Mouse (Mus musculus) testis, adult 2 months (tissue): Measurements from ENCODE around the gene Sepsecs. TPM values are rescaled to one million over a fixed set of nuclear protein-coding genes. Genes with fewer than 3 reads are reported as not detected.

Experiments
- H3K27ac ChIP-seq: fragments of 200-500 bp; 2 replicates; pipeline ENCODE4 v1.5.1; 2012; ENCODE audit warnings: low read depth, low read length; ENCODE audit not compliant: control insufficient read depth, insufficient read depth
- H3K27me3 ChIP-seq: fragments of 200-500 bp; 2 replicates; pipeline ENCODE4 v1.6.1; 2012; ENCODE audit warnings: mild to moderate bottlenecking, low read length, moderate library complexity; ENCODE audit not compliant: control insufficient read depth, insufficient read depth
- H3K36me3 ChIP-seq: fragments of 200-500 bp; 2 replicates; pipeline ENCODE4 v1.6.1; 2012; ENCODE audit warnings: mild to moderate bottlenecking, low read length; ENCODE audit not compliant: control insufficient read depth, insufficient read depth
- H3K4me1 ChIP-seq: fragments of 200-500 bp; 2 replicates; pipeline ENCODE4 v1.6.1; 2012; ENCODE audit warnings: low read length; ENCODE audit not compliant: control insufficient read depth, insufficient read depth
- H3K4me3 ChIP-seq: fragments of 200-500 bp; 2 replicates; pipeline ENCODE4 v1.5.1; 2012; ENCODE audit warnings: low read depth, mild to moderate bottlenecking, low read length, moderate library complexity, mixed read lengths; ENCODE audit not compliant: control insufficient read depth
- CTCF ChIP-seq: fragments of 200-500 bp; IDR thresholded peaks from 2 replicates; pipeline ENCODE4 v1.5.1; 2012; ENCODE audit warnings: low read depth, mild to moderate bottlenecking, inconsistent platforms, low read length, moderate library complexity; ENCODE audit not compliant: control insufficient read depth, insufficient read depth, insufficient replicate concordance
- POLR2A ChIP-seq: fragments of 200-500 bp; IDR thresholded peaks from 2 replicates; pipeline ENCODE4 v1.6.1; 2012; ENCODE audit warnings: low read depth, mild to moderate bottlenecking, inconsistent platforms, low read length, moderate library complexity; ENCODE audit not compliant: control insufficient read depth
- polyA plus RNA-seq: library from polyadenylated mRNA; depleted of rRNA; stranded (reverse); fragments of >200 nt; gene quantifications from 2 replicates; pipeline ENCODE4 v1.2.3, GENCODE M21; 2012

The Sepsecs gene
- polyA plus RNA-seq, 1 experiment: 6.9 TPM

GRCm38 (mm10) chr5:52628783-52629182, 40.7 kb downstream of the Sepsecs start:
- H3K36me3 ChIP-seq: no peaks in the 10 kb centered on the region

GRCm38 (mm10) chr5:52627713-52628112, 41.8 kb downstream of the Sepsecs start:
- TF ChIP-seq CTCF (no peak), POLR2A (no peak)
- H3K27ac ChIP-seq: no peak overlapping the region
- H3K36me3 ChIP-seq: no peaks in the 10 kb centered on the region
- no peaks in the 10 kb centered on the region for H3K27me3 ChIP-seq
- no peak overlapping the region for H3K4me3 ChIP-seq
- no peaks in the 10 kb centered on the region; the same call in 1 of the 2 replicates for H3K4me1 ChIP-seq

More at GRCm38 (mm10) chr5:52628783-52629182, 40.7 kb downstream of the Sepsecs start:
- Histone ChIP-seq H3K27me3 (no peaks in the 10 kb centered on the region), H3K27ac (no peak overlapping the region), H3K4me3 (no peak overlapping the region), H3K4me1 (no peaks in the 10 kb centered on the region; the same call in 1 of the 2 replicates)
- TF ChIP-seq POLR2A: no peak
- TF ChIP-seq CTCF: no peak

- Histone ChIP-seq H3K27me3 (no peaks in the 10 kb centered on the region), H3K27ac (no peak overlapping the region), H3K36me3 (no peaks in the 10 kb centered on the region), H3K4me1 (no peaks in the 10 kb centered on the region; the same call in 1 of the 2 replicates), H3K4me3 (no peak overlapping the region)
- TF ChIP-seq CTCF (no peak), POLR2A (no peak)
Observed at GRCm38 (mm10) chr5:52626092-52626491, 43.4 kb downstream of the Sepsecs start.

- Histone ChIP-seq H3K27ac (no peak overlapping the region), H3K27me3 (no peaks in the 10 kb centered on the region), H3K4me3 (no peak overlapping the region), H3K4me1 (no peaks in the 10 kb centered on the region; the same call in 1 of the 2 replicates), H3K36me3 (no peaks in the 10 kb centered on the region)
- TF ChIP-seq CTCF: no peak
- TF ChIP-seq POLR2A: no peak
Observed at GRCm38 (mm10) chr5:52624956-52625355, 44.6 kb downstream of the Sepsecs start.

- peaks cover 4% of the 10 kb centered on the region for H3K4me1 ChIP-seq
- no peaks in the 10 kb centered on the region for H3K27me3 ChIP-seq
- H3K27ac ChIP-seq: no peak overlapping the region
- TF ChIP-seq CTCF (no peak), POLR2A (no peak)
- no peaks in the 10 kb centered on the region for H3K36me3 ChIP-seq
- H3K4me3 ChIP-seq: no peak overlapping the region
Observed at GRCm38 (mm10) chr5:52623099-52623498, 46.4 kb downstream of the Sepsecs start.

GRCm38 (mm10) chr5:52618348-52619270, 50.9 kb downstream of the Sepsecs start:
- Histone ChIP-seq H3K27ac (no peak overlapping the region), H3K4me1 (peaks cover 4% of the 10 kb centered on the region), H3K4me3 (peak overlapping the region; percentile 12), H3K27me3 (no peaks in the 10 kb centered on the region), H3K36me3 (no peaks in the 10 kb centered on the region)
- no peak for TF ChIP-seq CTCF
- no peak for TF ChIP-seq POLR2A

- Histone ChIP-seq H3K4me3 (no peak overlapping the region), H3K4me1 (peaks cover 4% of the 10 kb centered on the region), H3K36me3 (no peaks in the 10 kb centered on the region), H3K27ac (no peak overlapping the region), H3K27me3 (no peaks in the 10 kb centered on the region)
- TF ChIP-seq POLR2A: no peak
- no peak for TF ChIP-seq CTCF
Observed at GRCm38 (mm10) chr5:52617711-52618347, 51.7 kb downstream of the Sepsecs start.
